Mouse (Mus musculus) left cerebral cortex, adult 2 months (tissue): ENCODE data around the gene Rd3. TPM values are rescaled to one million over a fixed set of nuclear protein-coding genes. Genes with fewer than 3 reads are reported as not detected.

Experiments
- DNase-seq, 2 experiments: peaks; one replicate each; pipeline ENCODE4 v3.0.0; 2021 to 2022; ENCODE audit warnings: low spot score in 2 of 2, mixed read lengths in 1 of 2; ENCODE audit errors: extremely low spot score in 1 of 2
- H3K27ac ChIP-seq: fragments of 200-600 bp; 2 replicates; pipeline ENCODE4 v1.8.1; 2022
- H3K4me3 ChIP-seq: fragments of 200-600 bp; 2 replicates; pipeline ENCODE4 v1.8.1; 2022
- CTCF ChIP-seq: fragments of 200-600 bp; IDR thresholded peaks from 2 replicates; pipeline ENCODE4 v1.8.1; 2022; ENCODE audit warnings: antibody characterized with exemption, mild to moderate bottlenecking, moderate library complexity
- intact Hi-C: fragments of 180-260 bp; cut with DNase I; formaldehyde crosslinking; loops from one replicate; pipeline ENCODE4 v1.15.1; 2025
- total RNA-seq, 2 experiments: library from RNA; stranded (reverse); gene quantifications; 2 replicates each; pipeline ENCODE4 v1.2.3; 2021

The Rd3 gene
- total RNA-seq, 2 experiments from 2014 or later, result 0.18 to 0.21 TPM

- no peak overlapping the region for H3K27ac ChIP-seq
- TF ChIP-seq CTCF, result no peak
- no peak for DNase-seq
- H3K4me3 ChIP-seq, result no peak overlapping the region
- intact Hi-C loops, result no loop called here
These were observed 7.2 kb upstream of the Rd3 start for GRCm38 (mm10) chr1:191969939-191970338.

DNA sequence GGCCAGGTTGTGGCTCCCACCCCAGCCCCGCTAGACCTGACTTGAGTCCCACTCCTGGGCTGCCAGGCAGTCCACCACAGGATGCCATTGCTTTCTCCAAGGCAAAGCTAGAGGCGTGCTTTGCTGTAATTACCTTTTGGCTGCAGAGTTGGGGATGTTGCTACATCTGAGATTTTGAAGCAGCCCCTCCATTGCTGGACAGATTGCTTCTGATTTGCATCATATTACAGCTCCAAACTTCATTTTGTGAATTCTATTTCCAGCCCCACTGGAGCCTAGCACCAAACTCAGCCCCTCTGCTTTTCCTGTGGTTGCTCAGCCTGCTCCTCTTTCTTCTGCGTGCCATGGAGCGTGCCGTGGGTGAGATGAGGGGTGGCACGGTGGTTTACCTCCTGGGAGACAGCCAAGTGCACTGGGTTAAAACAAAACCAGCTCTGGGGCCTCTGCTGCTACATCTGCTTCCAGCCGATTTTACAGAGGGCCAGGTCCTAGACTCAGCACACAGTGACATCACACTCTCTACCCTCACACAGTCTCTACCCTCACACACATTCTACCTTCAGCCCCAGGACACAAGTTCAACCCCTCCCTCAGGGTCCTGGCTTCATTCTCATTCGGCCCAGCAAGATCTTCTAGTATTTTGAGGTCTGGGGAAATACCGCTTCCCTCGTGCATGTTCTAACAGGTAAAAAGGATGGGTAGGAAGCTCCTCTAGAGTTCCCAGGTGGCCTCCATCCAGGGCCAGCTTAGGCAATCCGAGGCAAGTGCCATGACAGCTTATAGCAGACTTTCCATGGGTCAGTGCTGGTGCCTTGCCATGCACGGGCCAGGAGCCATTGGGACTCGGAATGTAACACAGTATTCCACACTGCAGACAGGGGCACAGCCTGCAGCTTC is 2.4 kb upstream of the Rd3 start:
- intact Hi-C loops, result no loop called here
- Histone ChIP-seq H3K4me3 (no peak overlapping the region), H3K27ac (no peak overlapping the region)
- TF ChIP-seq CTCF, result no peak
- no peak for DNase-seq

DNA sequence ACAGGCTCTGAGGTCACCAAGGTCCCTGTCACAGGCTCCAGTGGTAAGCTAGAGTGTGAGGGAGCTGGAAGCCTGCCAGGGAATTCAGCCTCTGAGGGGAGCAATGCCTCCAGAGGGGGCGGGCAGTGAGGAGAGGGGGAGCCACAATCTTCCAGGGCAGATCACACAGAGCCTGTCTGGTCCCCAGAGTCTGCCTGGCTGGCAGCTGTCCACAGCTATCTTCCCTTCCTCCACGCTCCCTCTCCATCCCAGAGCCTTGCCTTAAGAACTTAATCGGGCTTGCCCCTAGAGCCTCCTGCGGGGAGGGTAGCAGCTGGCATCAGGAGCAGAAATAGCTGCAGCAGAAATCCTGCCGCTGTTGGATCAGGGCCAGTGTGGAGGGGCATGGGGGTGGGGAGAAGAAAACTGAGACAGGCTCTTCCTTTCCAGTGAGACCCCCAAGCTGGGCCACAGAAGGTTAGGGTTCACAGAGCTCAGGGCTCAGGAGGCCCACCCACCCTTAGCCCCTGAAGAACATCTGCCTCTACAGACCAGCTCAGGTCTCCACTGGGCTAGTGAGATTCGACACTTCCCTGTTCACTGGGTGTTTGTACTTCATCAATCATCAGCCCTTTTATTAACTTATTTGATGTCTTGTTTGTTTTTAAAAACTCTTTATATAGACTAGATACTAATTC is 4.4 kb downstream of the Rd3 start:
- no peak for TF ChIP-seq CTCF
- intact Hi-C loops, result no loop called here
- H3K27ac ChIP-seq, result no peak overlapping the region
- DNase-seq, result no peak
- H3K4me3 ChIP-seq, result no peak overlapping the region

DNA sequence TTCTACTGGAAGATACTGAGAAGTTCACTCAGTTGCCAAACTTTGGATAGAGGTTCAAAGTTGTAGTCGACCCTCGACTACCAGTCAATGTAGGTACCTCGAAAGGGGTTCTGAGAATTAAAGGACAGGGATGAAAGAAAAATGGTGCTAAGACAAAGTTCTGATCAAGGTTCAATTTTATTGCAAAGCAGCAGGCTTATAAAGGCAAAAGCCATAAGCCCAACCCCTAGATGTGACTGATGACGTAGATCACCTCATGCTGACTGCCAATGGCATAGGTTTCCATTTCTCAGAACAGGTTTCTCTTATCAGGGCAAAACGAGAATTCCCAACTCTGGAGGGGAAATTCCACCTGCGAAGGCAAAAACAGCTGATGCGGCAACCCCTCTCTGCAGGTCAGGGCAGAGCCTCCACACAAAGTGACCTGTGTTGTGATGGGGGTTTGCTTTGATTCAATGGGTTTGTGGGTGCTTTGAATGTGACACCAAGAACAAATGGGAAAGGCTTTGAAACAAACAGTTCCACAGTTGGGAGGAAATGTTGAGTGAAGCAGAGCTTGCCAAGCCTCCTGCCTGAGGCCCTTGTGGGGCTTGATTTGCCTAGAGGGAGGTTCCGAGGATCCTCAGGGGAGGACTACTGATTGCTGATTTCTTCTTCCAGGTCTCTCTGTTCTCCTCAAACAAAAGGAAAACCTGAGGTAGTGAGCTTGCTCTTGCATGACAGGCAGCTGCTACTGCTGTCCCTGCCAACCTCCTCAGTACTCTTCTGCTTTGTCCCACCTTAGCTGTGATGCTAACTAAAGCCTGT is 9.7 kb downstream of the Rd3 start:
- Histone ChIP-seq H3K4me3 (no peak overlapping the region), H3K27ac (no peak overlapping the region)
- no peak for DNase-seq
- intact Hi-C loops, result no loop called here
- no peak for TF ChIP-seq CTCF

GRCm38 (mm10) chr1:191987481-191987769 is 10.3 kb downstream of the Rd3 start:
- no peak for TF ChIP-seq CTCF
- intact Hi-C loops, result no loop called here
- Histone ChIP-seq H3K27ac (no peak overlapping the region), H3K4me3 (no peak overlapping the region)
- DNase-seq, result no peak

DNA sequence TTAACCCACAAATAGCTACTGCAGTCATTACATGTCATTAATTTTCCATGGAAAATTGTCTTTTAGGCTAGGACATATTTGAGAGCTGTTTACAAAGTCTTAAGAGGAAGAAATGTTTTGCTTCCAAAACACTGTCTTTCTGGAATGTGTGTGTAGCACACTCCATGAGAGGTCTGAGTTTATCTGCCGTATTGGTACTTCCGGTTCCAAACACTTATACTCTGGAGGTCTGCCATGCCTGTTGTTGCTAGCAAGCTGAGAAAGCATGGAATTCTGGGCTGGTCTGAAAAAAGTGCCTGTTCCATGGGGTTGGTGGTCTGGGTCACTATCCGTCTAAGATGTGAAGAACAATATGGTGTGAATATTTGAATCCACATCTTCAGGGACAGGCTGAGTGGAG is 11.5 kb downstream of the Rd3 start:
- intact Hi-C loops, result no loop called here
- Histone ChIP-seq H3K4me3 (no peak overlapping the region), H3K27ac (no peak overlapping the region)
- no peak for TF ChIP-seq CTCF
- DNase-seq, result no peak

GRCm38 (mm10) chr1:191989060-191989459 is 11.9 kb downstream of the Rd3 start:
- intact Hi-C loops, result no loop called here
- TF ChIP-seq CTCF, result no peak
- DNase-seq, result no peak
- Histone ChIP-seq H3K4me3 (no peak overlapping the region; the same call in 1 of the 2 replicates), H3K27ac (no peak overlapping the region)

- H3K27ac ChIP-seq, result peak overlapping the region; percentile 80
- DNase-seq, result peak; percentile 94 to 96
- intact Hi-C loops, result no loop called here
- TF ChIP-seq CTCF, result no peak
- H3K4me3 ChIP-seq, result peak overlapping the region; percentile 67
These were observed 12.8 kb downstream of the Rd3 start for GRCm38 (mm10) chr1:191989994-191990393.

- intact Hi-C loops, result no loop called here
- peak overlapping the region; percentile 59; the same call in 1 of the 2 replicates for H3K27ac ChIP-seq
- H3K4me3 ChIP-seq, result no peak overlapping the region
- DNase-seq, result no peak
- TF ChIP-seq CTCF, result no peak
These were observed 15.0 kb downstream of the Rd3 start for GRCm38 (mm10) chr1:191992040-191992780.

- no peak for TF ChIP-seq CTCF
- no peak overlapping the region for H3K4me3 ChIP-seq
- H3K27ac ChIP-seq, result no peak overlapping the region
- DNase-seq, result no peak
- intact Hi-C loops, result no loop called here
These were observed 17.3 kb downstream of the Rd3 start for GRCm38 (mm10) chr1:191994476-191994875.

GRCm38 (mm10) chr1:191995488-191995887 is 18.3 kb downstream of the Rd3 start:
- intact Hi-C loops, result no loop called here
- Histone ChIP-seq H3K4me3 (no peak overlapping the region), H3K27ac (no peak overlapping the region)
- DNase-seq, result no peak
- peak; percentile 68 for TF ChIP-seq CTCF
